13 mouse cellular contexts compared by ENCODE assay signal in the genomic region with DNA sequence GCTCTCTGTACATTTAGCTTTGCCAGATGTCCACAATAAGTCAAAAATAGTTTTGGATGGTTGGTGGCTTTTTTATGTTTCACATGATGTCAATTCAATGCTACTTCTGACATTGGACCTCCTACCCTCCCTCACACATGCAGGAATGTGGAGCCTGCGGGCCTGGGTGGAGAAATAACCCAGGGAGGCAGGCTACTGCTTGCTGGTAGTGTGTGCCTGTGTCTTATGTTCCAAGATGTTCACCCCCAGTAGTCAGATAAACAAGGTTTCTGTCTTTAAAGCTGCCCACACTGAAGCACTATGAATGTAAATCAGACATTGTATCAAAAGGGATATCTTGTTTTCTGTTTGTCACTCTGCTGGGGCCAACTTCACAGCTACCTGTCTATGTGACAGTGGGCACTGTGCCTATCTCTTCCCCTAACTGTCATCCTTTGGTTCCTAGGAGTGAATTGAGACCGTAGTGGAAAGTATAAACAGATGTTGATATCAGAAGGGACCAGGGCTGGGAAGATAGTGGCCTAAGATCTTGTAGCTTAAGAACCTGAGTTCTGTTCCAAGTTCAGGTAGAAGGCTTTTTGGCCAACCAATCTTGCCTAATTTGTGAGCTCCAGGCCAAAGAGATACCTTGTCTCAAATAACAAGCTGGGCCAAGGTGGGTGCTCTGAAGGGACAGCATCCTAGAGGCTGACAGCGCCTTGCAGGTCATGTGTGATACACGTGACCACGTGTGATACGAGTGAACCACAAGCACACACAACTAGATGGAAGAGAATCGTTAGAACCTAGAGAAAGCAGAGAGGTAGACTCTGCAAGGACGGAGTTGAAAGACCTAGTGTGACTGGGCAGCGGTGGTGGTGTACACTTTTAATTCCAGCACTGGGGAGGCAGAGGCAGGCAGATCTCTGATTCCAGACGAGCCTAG. TPM values are rescaled to one million over a fixed set of nuclear protein-coding genes. Genes with fewer than 3 reads are reported as not detected.
DNase-seq lines count a peak whose midpoint lies in the region; ATAC-seq lines count a peak whose summit lies in the region.
"Had no signal": no experiment of that assay in that cellular context is flagged by ENCODE, and none has a peak within 500 bp of the region (broad histone marks: within the 10 kb centered on the region; RNA-seq: fewer than 3 reads in every experiment).

No protein-coding gene starts in this region.

- H3K4me2 ChIP-seq in heart, embryonic 15.5 days, result no peak overlapping the region
- H3K4me2 ChIP-seq in liver, embryonic 16.5 days (ENCODE audit: low read depth, low read length), result no peak overlapping the region
- H3K4me2 ChIP-seq in liver, embryonic 11.5 days, result no peak overlapping the region
- no peak overlapping the region for H3K4me2 ChIP-seq in embryonic facial prominence, embryonic 13.5 days

- H3K9ac ChIP-seq in heart, embryonic 15.5 days, result no peak overlapping the region
- no peak overlapping the region for H3K9ac ChIP-seq in liver, embryonic 16.5 days (ENCODE audit: low read depth, low read length)
- H3K9ac ChIP-seq in liver, embryonic 11.5 days (ENCODE audit: low read depth, low read length), result no peak overlapping the region
- no peak overlapping the region for H3K9ac ChIP-seq in embryonic facial prominence, embryonic 13.5 days

- DNase-seq in heart, adult 18-20 months, result no peak
- DNase-seq in liver, embryonic 11.5 days (ENCODE audit: low spot score), result no peak
- peak; percentile 39 to 61 for DNase-seq in natural killer cell, adult 2 months (ENCODE audit: low spot score in 2 of 2)
- no peak for DNase-seq in spleen, postnatal 36 days (ENCODE audit: low spot score in 2 of 2)
- DNase-seq: adrenal gland, postnatal 10 days; cerebellum, postnatal 14 days; kidney, adult 8-10 months; right cerebral cortex, postnatal 4 days; thymus, postnatal 4 days had no signal

- no peaks in the 10 kb centered on the region for H3K36me3 ChIP-seq in heart, embryonic 15.5 days
- H3K36me3 ChIP-seq in liver, embryonic 16.5 days (ENCODE audit: control insufficient read depth, insufficient read depth), result no peaks in the 10 kb centered on the region
- no peaks in the 10 kb centered on the region for H3K36me3 ChIP-seq in liver, embryonic 11.5 days (ENCODE audit: control insufficient read depth, insufficient read depth, low read length)
- H3K36me3 ChIP-seq in embryonic facial prominence, embryonic 13.5 days, result 0 out of 2 replicates have a peak, but pooled peaks cover 5% of the 10 kb centered on the region
- H3K36me3 ChIP-seq: midbrain, embryonic 13.5 days had no signal

- peak overlapping the region; percentile 97; the same call in 1 of the 2 replicates for H3K27ac ChIP-seq in heart, embryonic 15.5 days
- peak overlapping the region; percentile 78 for H3K27ac ChIP-seq in liver, embryonic 16.5 days (ENCODE audit: low read length)
- no peak overlapping the region for H3K27ac ChIP-seq in liver, embryonic 11.5 days (ENCODE audit: low read depth, low read length)
- H3K27ac ChIP-seq in embryonic facial prominence, embryonic 13.5 days, result peak overlapping the region; percentile 99
- H3K27ac ChIP-seq: midbrain, embryonic 13.5 days had no signal

- no peaks in the 10 kb centered on the region for H3K27me3 ChIP-seq in heart, embryonic 15.5 days
- H3K27me3 ChIP-seq in liver, embryonic 16.5 days (ENCODE audit: control insufficient read depth, insufficient read depth, low read depth, low read length), result peaks cover 4% of the 10 kb centered on the region; the same call in 1 of the 2 replicates
- peaks cover 16% of the 10 kb centered on the region; the same call in 1 of the 2 replicates for H3K27me3 ChIP-seq in liver, embryonic 11.5 days (replicated peaks; ENCODE audit: control insufficient read depth, insufficient read depth, low read length)
- H3K27me3 ChIP-seq in embryonic facial prominence, embryonic 13.5 days, result no peaks in the 10 kb centered on the region

- peaks cover 37% of the 10 kb centered on the region for H3K4me1 ChIP-seq in heart, embryonic 15.5 days (replicated peaks)
- H3K4me1 ChIP-seq in liver, embryonic 16.5 days (ENCODE audit: control insufficient read depth, low read depth, low read length), result peaks cover 6% of the 10 kb centered on the region
- H3K4me1 ChIP-seq in liver, embryonic 11.5 days (replicated peaks; ENCODE audit: control insufficient read depth, insufficient read depth, low read length), result peaks cover 25% of the 10 kb centered on the region
- peaks cover 47% of the 10 kb centered on the region for H3K4me1 ChIP-seq in embryonic facial prominence, embryonic 13.5 days

- H3K9me3 ChIP-seq in heart, embryonic 15.5 days (replicated peaks), result no peaks in the 10 kb centered on the region
- H3K9me3 ChIP-seq in liver, embryonic 16.5 days (replicated peaks; ENCODE audit: control insufficient read depth, low read length), result no peaks in the 10 kb centered on the region
- no peaks in the 10 kb centered on the region for H3K9me3 ChIP-seq in liver, embryonic 11.5 days (ENCODE audit: control insufficient read depth, low read length)
- no peaks in the 10 kb centered on the region for H3K9me3 ChIP-seq in embryonic facial prominence, embryonic 13.5 days
- H3K9me3 ChIP-seq: midbrain, embryonic 13.5 days had no signal

- 85% methylated on average over 10 of the region's 10 CpGs for WGBS in heart, embryonic 15.5 days
- WGBS in liver, embryonic 16.5 days (ENCODE audit: insufficient replicate concordance), result 65% methylated on average over 10 of the region's 10 CpGs
- 84% methylated on average over 10 of the region's 10 CpGs for WGBS in liver, embryonic 11.5 days
- WGBS in embryonic facial prominence, embryonic 13.5 days, result 86% methylated on average over 10 of the region's 10 CpGs

- H3K4me3 ChIP-seq in heart, embryonic 15.5 days, result no peak overlapping the region
- no peak overlapping the region for H3K4me3 ChIP-seq in liver, embryonic 16.5 days (ENCODE audit: low read depth, low read length)
- H3K4me3 ChIP-seq in liver, embryonic 11.5 days (ENCODE audit: low read depth, low read length), result no peak overlapping the region
- no peak overlapping the region for H3K4me3 ChIP-seq in embryonic facial prominence, embryonic 13.5 days
- H3K4me3 ChIP-seq: midbrain, embryonic 13.5 days had no signal

- ATAC-seq in heart, embryonic 15.5 days (replicated peaks; ENCODE audit: insufficient number of reproducible peaks, insufficient read depth, low FRiP score, low read depth), result no peak
- no peak for ATAC-seq in liver, embryonic 16.5 days (ENCODE audit: low read depth)
- no peak for ATAC-seq in liver, embryonic 11.5 days (replicated peaks; ENCODE audit: low FRiP score)
- ATAC-seq in embryonic facial prominence, embryonic 13.5 days (ENCODE audit: insufficient number of reproducible peaks, insufficient read depth, low FRiP score, low TSS enrichment, low read depth), result no peak

RNA-seq across cellular contexts. Expression of gene Anxa2, which starts 1.3 kb away (rescaled TPM):
- polyA plus RNA-seq in heart, embryonic 15.5 days (2015; fragmentation: Nextera tagmentation; extraction: Ambion mirVana), result 544 and 629 TPM in 2 replicates
- 10 to 100 TPM; 74.1 to 74.4 TPM for total RNA-seq in heart, adult 18-20 months (2021)
- polyA plus RNA-seq in liver, embryonic 16.5 days (2015; fragmentation: Nextera tagmentation; extraction: Ambion mirVana), result 185 and 198 TPM in 2 replicates
- polyA plus RNA-seq in liver, embryonic 11.5 days (2014; fragmentation: Nextera tagmentation; extraction: Ambion mirVana), result 153 and 159 TPM in 2 replicates
- 1,084 and 1,195 TPM in 2 replicates for polyA plus RNA-seq in embryonic facial prominence, embryonic 13.5 days (2015; fragmentation: Nextera tagmentation; extraction: Ambion mirVana)

RNA-seq across cellular contexts. Expression of gene Ice2, which starts 54.4 kb away (rescaled TPM):
- polyA plus RNA-seq in heart, embryonic 15.5 days (2015; fragmentation: Nextera tagmentation; extraction: Ambion mirVana), result 11.0 and 11.5 TPM in 2 replicates
- 1 to 10 TPM; 6.4 to 8.9 TPM for total RNA-seq in heart, adult 18-20 months (2021)
- polyA plus RNA-seq in liver, embryonic 16.5 days (2015; fragmentation: Nextera tagmentation; extraction: Ambion mirVana), result 5.9 and 6.1 TPM in 2 replicates
- polyA plus RNA-seq in liver, embryonic 11.5 days (2014; fragmentation: Nextera tagmentation; extraction: Ambion mirVana), result 23.1 and 24.9 TPM in 2 replicates
- polyA plus RNA-seq in embryonic facial prominence, embryonic 13.5 days (2015; fragmentation: Nextera tagmentation; extraction: Ambion mirVana), result 20.2 and 22.4 TPM in 2 replicates

Comparison
In these comparisons a context has a peak if more than half of its experiments do, and no peak if none do; other contexts are left out.
1. DNase-seq: peak in natural killer cell, adult 2 months (2 of 2); none in heart, adult 18-20 months (0 of 2), liver, embryonic 11.5 days (single experiment) and spleen, postnatal 36 days (0 of 2).